Mouse (Mus musculus): Measurements from ENCODE around the gene Myt1l. TPM values are rescaled to one million over a fixed set of nuclear protein-coding genes. Genes with fewer than 3 reads are reported as not detected.

The Myt1l gene
- total RNA-seq, 2 experiments from 2014 or later = 0.50 to 0.68 TPM

- no peak for DNase-seq
Observed at GRCm38 (mm10) chr12:29965016-29965415, 436.8 kb downstream of the Myt1l start.

GRCm38 (mm10) chr12:29971795-29972464 is 443.7 kb downstream of the Myt1l start:
- DNase-seq = no peak

- no peak for DNase-seq
Observed at GRCm38 (mm10) chr12:29972533-29972932, 444.3 kb downstream of the Myt1l start.

Measured in gastrocnemius, postnatal 10 days (tissue).